Mouse (Mus musculus): Measurements from ENCODE around the gene Scn11a. TPM values are rescaled to one million over a fixed set of nuclear protein-coding genes. Genes with fewer than 3 reads are reported as not detected.

Scn11a gene
- total RNA-seq, 2 experiments from 2014 or later: not detected

Other genes with a start within 250 kb of the Scn11a start
- gene Scn5a, start 246.4 kb downstream of the Scn11a start, total RNA-seq (2021): under 1 TPM; 0.06 to 0.07 TPM
- gene Scn10a, start 106.1 kb downstream of the Scn11a start, total RNA-seq (2021): not detected
- gene Wdr48, start 69.4 kb upstream of the Scn11a start, total RNA-seq (2021): 10 to 100 TPM; 46.5 to 52.9 TPM
- 10 to 100 TPM; 20.7 to 23.0 TPM for gene Gorasp1, start 112.1 kb upstream of the Scn11a start, total RNA-seq (2021)
- under 1 TPM in 1 of 2 experiments, not detected in 1; 0.43 TPM for gene Ttc21a, start 112.2 kb upstream of the Scn11a start, total RNA-seq (2021)
- gene Csrnp1, start 159.2 kb upstream of the Scn11a start, total RNA-seq (2021): 10 to 100 TPM; 13.8 to 19.3 TPM
- under 1 TPM in 1 of 2 experiments, not detected in 1; 0.80 TPM for gene Xirp1, start 198.1 kb upstream of the Scn11a start, total RNA-seq (2021)
- gene Cx3cr1, start 244.4 kb upstream of the Scn11a start, total RNA-seq (2021): 1 to 10 TPM; 2.8 to 3.4 TPM